Mouse (Mus musculus): ENCODE data around the gene Ier3. TPM values are rescaled to one million over a fixed set of nuclear protein-coding genes. Genes with fewer than 3 reads are reported as not detected.
A peak's percentile ranks its signal among the peaks of the same experiment; 100 is the strongest.

The Ier3 gene
- polyA plus RNA-seq, 1 experiment, result 8.6 TPM

DNA sequence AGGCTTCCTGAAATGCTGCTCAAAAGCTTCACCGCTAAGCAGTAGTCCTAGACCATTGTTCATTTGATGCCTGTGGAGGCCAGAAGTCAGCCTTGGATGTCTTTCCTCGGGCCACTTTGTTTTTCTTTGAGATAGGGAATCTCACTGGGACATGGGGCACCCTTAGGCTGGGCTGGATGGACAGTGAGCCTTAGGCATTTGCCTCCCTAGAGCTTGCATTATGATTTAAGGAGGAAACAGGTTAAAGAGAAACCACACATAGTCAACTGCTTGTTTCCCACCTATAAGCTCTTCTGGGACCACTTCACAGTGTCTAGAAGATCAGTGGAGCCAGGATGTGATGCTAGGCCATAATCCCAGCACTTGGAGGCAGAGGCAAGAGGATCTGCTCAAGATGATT lies 38.4 kb downstream of the Ier3 start:
- Histone ChIP-seq H3K27ac (ENCODE audit: insufficient read depth, low read depth, low read length) (no peak overlapping the region), H3K27me3 (ENCODE audit: control insufficient read depth, insufficient read depth, low read length) (no peaks in the 10 kb centered on the region), H3K36me3 (ENCODE audit: control insufficient read depth, insufficient read depth, low read length) (peaks cover 2% of the 10 kb centered on the region; the same call in 1 of the 2 replicates), H3K4me3 (ENCODE audit: low read depth, low read length) (no peak overlapping the region), H3K4me1 (ENCODE audit: control insufficient read depth, insufficient read depth, insufficient read length, low read length) (peaks cover 2% of the 10 kb centered on the region; the same call in 1 of the 2 replicates)
- no peak for TF ChIP-seq POLR2A (IDR thresholded peaks at IDR 0.05; ENCODE audit: low read depth, low read length)
- TF ChIP-seq CTCF (IDR thresholded peaks at IDR 0.05; ENCODE audit: extremely low read depth, insufficient read length, insufficient replicate concordance, low read depth, low read length), result no peak
- WGBS, result 73% methylated on average over 2 of the region's 2 CpGs

DNA sequence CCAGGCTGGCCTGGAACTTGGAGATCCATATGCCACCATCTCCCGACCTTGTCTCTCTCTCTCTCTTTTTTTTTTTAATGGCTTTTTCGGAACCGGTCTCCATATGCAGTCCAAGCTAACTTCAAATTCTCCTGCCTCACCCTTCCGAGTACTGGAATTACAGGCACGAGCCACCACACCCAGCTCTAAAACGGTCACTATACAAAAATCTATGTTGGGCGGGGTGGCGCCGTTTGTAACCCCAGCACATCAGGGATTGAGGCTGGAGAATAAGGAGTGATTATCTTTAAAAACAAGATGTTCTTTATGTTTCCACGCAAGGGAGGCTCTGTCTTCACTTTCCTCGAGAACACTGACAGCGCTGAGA lies 39.3 kb downstream of the Ier3 start:
- 0 out of 2 replicates have a peak, but pooled peaks cover 2% of the 10 kb centered on the region for H3K36me3 ChIP-seq (ENCODE audit: control insufficient read depth, insufficient read depth, low read length)
- H3K27me3 ChIP-seq (ENCODE audit: control insufficient read depth, insufficient read depth, low read length), result no peaks in the 10 kb centered on the region
- peaks cover 5% of the 10 kb centered on the region; the same call in 1 of the 2 replicates for H3K4me1 ChIP-seq (ENCODE audit: control insufficient read depth, insufficient read depth, insufficient read length, low read length)
- peak overlapping the region; percentile 85 for H3K4me3 ChIP-seq (ENCODE audit: low read depth, low read length)
- peak overlapping the region; percentile 31; the same call in 1 of the 2 replicates for H3K27ac ChIP-seq (ENCODE audit: insufficient read depth, low read depth, low read length)
- WGBS, result 3% methylated on average over 12 of the region's 12 CpGs
- TF ChIP-seq CTCF (IDR thresholded peaks at IDR 0.05; ENCODE audit: extremely low read depth, insufficient read length, insufficient replicate concordance, low read depth, low read length), result no peak
- no peak for TF ChIP-seq POLR2A (IDR thresholded peaks at IDR 0.05; ENCODE audit: low read depth, low read length)

GRCm38 (mm10) chr17:35861198-35861857 lies 39.8 kb downstream of the Ier3 start, which contains the start of gene Nrm:
TSS of gene Nrm (plus strand) at chr17:35861318.
- WGBS, result under 1% methylated on average over 47 of the region's 47 CpGs
- Histone ChIP-seq H3K27ac (ENCODE audit: insufficient read depth, low read depth, low read length) (peak within 1 kb of the TSS; percentile 72; the same call in 1 of the 2 replicates), H3K27me3 (ENCODE audit: control insufficient read depth, insufficient read depth, low read length) (no peaks in the 10 kb centered on the region), H3K4me3 (ENCODE audit: low read depth, low read length) (peak within 1 kb of the TSS; percentile 85), H3K36me3 (ENCODE audit: control insufficient read depth, insufficient read depth, low read length) (0 out of 2 replicates have a peak, but pooled peaks cover 2% of the 10 kb centered on the region), H3K4me1 (ENCODE audit: control insufficient read depth, insufficient read depth, insufficient read length, low read length) (peaks cover 5% of the 10 kb centered on the region; the same call in 1 of the 2 replicates)
- TF ChIP-seq POLR2A (IDR thresholded peaks at IDR 0.05; ENCODE audit: low read depth, low read length) (peak; percentile 24; the same call in 1 of the 2 replicates), CTCF (IDR thresholded peaks at IDR 0.05; ENCODE audit: extremely low read depth, insufficient read length, insufficient replicate concordance, low read depth, low read length) (peak; percentile 52; the same call in 1 of the 2 replicates)

GRCm38 (mm10) chr17:35864832-35865353 lies 43.4 kb downstream of the Ier3 start:
- Histone ChIP-seq H3K27ac (ENCODE audit: insufficient read depth, low read depth, low read length) (peak overlapping the region; percentile 90; the same call in 1 of the 2 replicates), H3K4me3 (ENCODE audit: low read depth, low read length) (no peak overlapping the region; the same call in 1 of the 2 replicates), H3K36me3 (ENCODE audit: control insufficient read depth, insufficient read depth, low read length) (no peaks in the 10 kb centered on the region), H3K27me3 (ENCODE audit: control insufficient read depth, insufficient read depth, low read length) (no peaks in the 10 kb centered on the region), H3K4me1 (ENCODE audit: control insufficient read depth, insufficient read depth, insufficient read length, low read length) (peaks cover 15% of the 10 kb centered on the region)
- 65% methylated on average over 10 of the region's 10 CpGs for WGBS
- TF ChIP-seq CTCF (IDR thresholded peaks at IDR 0.05; ENCODE audit: extremely low read depth, insufficient read length, insufficient replicate concordance, low read depth, low read length) (no peak), POLR2A (IDR thresholded peaks at IDR 0.05; ENCODE audit: low read depth, low read length) (no peak)

GRCm38 (mm10) chr17:35865481-35866280 lies 44.2 kb downstream of the Ier3 start, which contains the start of gene Ppp1r18:
TSS of gene Ppp1r18 (plus strand) at chr17:35865593.
- H3K4me1 ChIP-seq (ENCODE audit: control insufficient read depth, insufficient read depth, insufficient read length, low read length), result peaks cover 18% of the 10 kb centered on the region
- no peaks in the 10 kb centered on the region for H3K27me3 ChIP-seq (ENCODE audit: control insufficient read depth, insufficient read depth, low read length)
- peak within 1 kb of the TSS; percentile 74 for H3K4me3 ChIP-seq (ENCODE audit: low read depth, low read length)
- peak within 1 kb of the TSS; percentile 90 for H3K27ac ChIP-seq (ENCODE audit: insufficient read depth, low read depth, low read length)
- no peak for TF ChIP-seq CTCF (IDR thresholded peaks at IDR 0.05; ENCODE audit: extremely low read depth, insufficient read length, insufficient replicate concordance, low read depth, low read length)
- peak; percentile 49; the same call in 1 of the 2 replicates for TF ChIP-seq POLR2A (IDR thresholded peaks at IDR 0.05; ENCODE audit: low read depth, low read length)
- H3K36me3 ChIP-seq (ENCODE audit: control insufficient read depth, insufficient read depth, low read length), result no peaks in the 10 kb centered on the region
- WGBS, result 1% methylated on average over 48 of the region's 48 CpGs

GRCm38 (mm10) chr17:35866281-35866831 lies 44.9 kb downstream of the Ier3 start:
- WGBS, result 2% methylated on average over 36 of the region's 38 CpGs
- H3K27ac ChIP-seq (ENCODE audit: insufficient read depth, low read depth, low read length), result peak overlapping the region; percentile 90
- peak overlapping the region; percentile 74 for H3K4me3 ChIP-seq (ENCODE audit: low read depth, low read length)
- H3K4me1 ChIP-seq (ENCODE audit: control insufficient read depth, insufficient read depth, insufficient read length, low read length), result peaks cover 16% of the 10 kb centered on the region
- TF ChIP-seq CTCF (IDR thresholded peaks at IDR 0.05; ENCODE audit: extremely low read depth, insufficient read length, insufficient replicate concordance, low read depth, low read length), result no peak
- TF ChIP-seq POLR2A (IDR thresholded peaks at IDR 0.05; ENCODE audit: low read depth, low read length), result no peak
- H3K27me3 ChIP-seq (ENCODE audit: control insufficient read depth, insufficient read depth, low read length), result no peaks in the 10 kb centered on the region
- no peaks in the 10 kb centered on the region for H3K36me3 ChIP-seq (ENCODE audit: control insufficient read depth, insufficient read depth, low read length)
